Mouse (Mus musculus) C2C12 (cell line): ENCODE measurements at regions not wholly inside any gene's neighbourhood (a gene's known extent, or its start where the extent isn't known, plus 50 kb on each side); places are given as distances from the start of the nearest gene placed in this dataset.

Source experiments
- H3K27me3 ChIP-seq: one replicate; pipeline ENCODE4 v1.6.1; 2011; ENCODE audit not compliant: control insufficient read depth, insufficient read depth, insufficient read length
- H3K36me3 ChIP-seq: one replicate; pipeline ENCODE4 v1.6.1; 2011; ENCODE audit not compliant: control insufficient read depth, insufficient read depth
- H3K4me3 ChIP-seq: one replicate; pipeline ENCODE4 v1.5.1; 2011; ENCODE audit warnings: mild to moderate bottlenecking, control low read depth; ENCODE audit not compliant: poor library complexity, insufficient read depth, severe bottlenecking
- H3K79me2 ChIP-seq: one replicate; pipeline ENCODE4 v1.6.1; 2011; ENCODE audit not compliant: control insufficient read depth, insufficient read depth
- H3K79me3 ChIP-seq: one replicate; pipeline ENCODE4 v1.6.1; 2011; ENCODE audit warnings: low read depth, control low read depth
- H3ac ChIP-seq: one replicate; pipeline ENCODE3; 2011; ENCODE audit warnings: low read depth; ENCODE audit not compliant: control insufficient read depth, insufficient read length
- CEBPB ChIP-seq: IDR thresholded peaks from one replicate; pipeline ENCODE4 v1.6.1; 2011; ENCODE audit warnings: low read depth, mild to moderate bottlenecking, control low read depth, moderate library complexity
- CTCF ChIP-seq: IDR thresholded peaks from one replicate; pipeline ENCODE4 v1.5.1; 2011; ENCODE audit not compliant: control insufficient read depth, insufficient read depth, insufficient read length
- FOSL1 ChIP-seq: IDR thresholded peaks from one replicate; pipeline ENCODE4 v1.8.0; 2011; ENCODE audit warnings: mild to moderate bottlenecking, low read length; ENCODE audit not compliant: poor library complexity, insufficient read depth, severe bottlenecking
- MAX ChIP-seq: IDR thresholded peaks from one replicate; pipeline ENCODE4 v1.6.1; 2011; ENCODE audit warnings: mild to moderate bottlenecking, control low read depth
- MYOD1 ChIP-seq: IDR thresholded peaks from one replicate; pipeline ENCODE4 v1.6.1; 2011; ENCODE audit warnings: low read depth; ENCODE audit not compliant: control insufficient read depth, insufficient read length
- MYOG ChIP-seq: IDR thresholded peaks from one replicate; pipeline ENCODE4 v1.6.1; 2011; ENCODE audit not compliant: control insufficient read depth, insufficient read length; ENCODE audit errors: extremely low read depth
- USF1 ChIP-seq: IDR thresholded peaks from one replicate; pipeline ENCODE4 v1.6.1; 2011; ENCODE audit warnings: low read depth, mild to moderate bottlenecking, control low read depth, moderate library complexity

GRCm38 (mm10) chr15:61927385-61928120 is 1004.7 kb upstream of the A1bg start:
- Histone ChIP-seq H3K4me3 (no peak overlapping the region), H3K79me3 (no peaks in the 10 kb centered on the region), H3K27me3 (peaks cover 16% of the 10 kb centered on the region), H3ac (no peak overlapping the region), H3K79me2 (no peaks in the 10 kb centered on the region), H3K36me3 (no peaks in the 10 kb centered on the region)
- TF ChIP-seq USF1, result no peak
- TF ChIP-seq MYOG, result no peak
- no peak for TF ChIP-seq MYOD1
- TF ChIP-seq CTCF, result no peak
- no peak for TF ChIP-seq MAX
- no peak for TF ChIP-seq FOSL1
- no peak for TF ChIP-seq CEBPB

GRCm38 (mm10) chr15:61920041-61920440 is 997.2 kb upstream of the A1bg start:
- TF ChIP-seq CTCF, result no peak
- Histone ChIP-seq H3ac (no peak overlapping the region), H3K79me3 (no peaks in the 10 kb centered on the region), H3K27me3 (peaks cover 6% of the 10 kb centered on the region), H3K36me3 (no peaks in the 10 kb centered on the region), H3K4me3 (no peak overlapping the region), H3K79me2 (no peaks in the 10 kb centered on the region)

- no peaks in the 10 kb centered on the region for H3K36me3 ChIP-seq
- no peak overlapping the region for H3ac ChIP-seq
- H3K79me2 ChIP-seq, result no peaks in the 10 kb centered on the region
- H3K79me3 ChIP-seq, result no peaks in the 10 kb centered on the region
- TF ChIP-seq USF1, result no peak
- no peak for TF ChIP-seq MYOD1
- no peak for TF ChIP-seq MAX
- TF ChIP-seq CEBPB, result no peak
- no peak for TF ChIP-seq CTCF
- no peak for TF ChIP-seq MYOG
- no peak for TF ChIP-seq FOSL1
- peaks cover 3% of the 10 kb centered on the region for H3K27me3 ChIP-seq
- no peak overlapping the region for H3K4me3 ChIP-seq
These were observed 990.8 kb upstream of the A1bg start for GRCm38 (mm10) chr15:61913546-61914160.

GRCm38 (mm10) chr15:61905165-61905845 is 982.5 kb upstream of the A1bg start:
- Histone ChIP-seq H3ac (no peak overlapping the region), H3K4me3 (no peak overlapping the region), H3K79me2 (no peaks in the 10 kb centered on the region), H3K79me3 (no peaks in the 10 kb centered on the region), H3K36me3 (no peaks in the 10 kb centered on the region), H3K27me3 (no peaks in the 10 kb centered on the region)
- TF ChIP-seq CTCF (no peak), MYOD1 (no peak), USF1 (no peak), CEBPB (no peak), FOSL1 (no peak), MAX (no peak), MYOG (no peak)

GRCm38 (mm10) chr15:61899809-61900208 is 977.0 kb upstream of the A1bg start:
- Histone ChIP-seq H3K4me3 (no peak overlapping the region), H3K79me3 (no peaks in the 10 kb centered on the region), H3K27me3 (peaks cover 6% of the 10 kb centered on the region), H3K36me3 (no peaks in the 10 kb centered on the region), H3K79me2 (no peaks in the 10 kb centered on the region), H3ac (no peak overlapping the region)
- no peak for TF ChIP-seq MYOG
- TF ChIP-seq CEBPB, result peak; percentile 62

GRCm38 (mm10) chr15:61897566-61897965 is 974.8 kb upstream of the A1bg start:
- Histone ChIP-seq H3K36me3 (no peaks in the 10 kb centered on the region), H3K27me3 (peaks cover 6% of the 10 kb centered on the region), H3K79me2 (no peaks in the 10 kb centered on the region), H3K4me3 (no peak overlapping the region), H3ac (no peak overlapping the region), H3K79me3 (no peaks in the 10 kb centered on the region)
- TF ChIP-seq MAX (no peak), MYOG (no peak), CEBPB (no peak), USF1 (no peak), FOSL1 (no peak), CTCF (no peak), MYOD1 (no peak)
